ENCODE assay signal across 13 mouse cellular contexts in genomic region chr15:12545671-12546070, GRCm38 (mm10).
DNase-seq lines count a peak whose midpoint lies in the region; ATAC-seq and TF ChIP-seq lines count a peak whose summit lies in the region.
"Had no signal": no experiment of that assay in that cellular context is flagged by ENCODE, and none has a peak within 500 bp of the region (broad histone marks: within the 10 kb centered on the region; RNA-seq: fewer than 3 reads in every experiment).

No protein-coding gene starts in this region.

- no peak overlapping the region for H3K4me3 ChIP-seq in kidney, adult 2 months (ENCODE audit: insufficient read depth, low read depth, low read length)
- H3K4me3 ChIP-seq in limb, embryonic 11.5 days (ENCODE audit: low read depth, low read length) = no peak overlapping the region
- H3K4me3 ChIP-seq in midbrain, embryonic 13.5 days (replicated peaks) = no peak overlapping the region
- no peak overlapping the region for H3K4me3 ChIP-seq in thymus, adult 2 months (ENCODE audit: control insufficient read depth, insufficient read depth, low read length)
- H3K4me3 ChIP-seq in intestine, embryonic 16.5 days (ENCODE audit: low read length) = no peak overlapping the region
- H3K4me3 ChIP-seq: erythroblast, embryonic 14.5 days; liver, embryonic 13.5 days; midbrain, embryonic 15.5 days had no signal

- TF ChIP-seq POLR2A in kidney, adult 2 months (IDR thresholded peaks at IDR 0.05; ENCODE audit: low read depth, low read length) = no peak
- TF ChIP-seq POLR2A in thymus, adult 2 months (IDR thresholded peaks at IDR 0.05; ENCODE audit: control insufficient read depth, extremely low read depth, insufficient read depth, low read length, poor library complexity) = no peak

- 52% methylated on average over 6 of the region's 6 CpGs for WGBS in kidney, adult 2 months
- 62% methylated on average over 6 of the region's 6 CpGs for WGBS in limb, embryonic 11.5 days
- 65% methylated on average over 6 of the region's 6 CpGs for WGBS in midbrain, embryonic 13.5 days
- 91% methylated on average over 6 of the region's 6 CpGs for WGBS in thymus, adult 2 months
- WGBS in intestine, embryonic 16.5 days = 68% methylated on average over 6 of the region's 6 CpGs

- H3K36me3 ChIP-seq in kidney, adult 2 months (ENCODE audit: control insufficient read depth, insufficient read depth, low read length) = no peaks in the 10 kb centered on the region
- H3K36me3 ChIP-seq in limb, embryonic 11.5 days (ENCODE audit: control insufficient read depth, insufficient read depth, low read length) = no peaks in the 10 kb centered on the region
- H3K36me3 ChIP-seq in midbrain, embryonic 13.5 days = no peaks in the 10 kb centered on the region
- H3K36me3 ChIP-seq in thymus, adult 2 months (ENCODE audit: control insufficient read depth, insufficient read depth, low read length) = no peaks in the 10 kb centered on the region
- no peaks in the 10 kb centered on the region for H3K36me3 ChIP-seq in intestine, embryonic 16.5 days (ENCODE audit: control insufficient read depth, insufficient read depth, low read length)
- H3K36me3 ChIP-seq: liver, embryonic 13.5 days; midbrain, embryonic 15.5 days had no signal

- peak; percentile 18 for DNase-seq in adrenal gland, adult 2 months
- no peak for DNase-seq in adrenal gland, postnatal 4 days (ENCODE audit: low spot score in 2 of 2)
- peak; percentile 30 for DNase-seq in adipocyte (ENCODE audit: low spot score)
- DNase-seq in kidney, adult 2 months = peak; percentile 55
- DNase-seq in limb, embryonic 11.5 days (ENCODE audit: low spot score) = no peak
- DNase-seq in thymus, adult 2 months = no peak
- DNase-seq: liver, embryonic 13.5 days; thymus, postnatal 36 days had no signal

- H3K27me3 ChIP-seq in kidney, adult 2 months (replicated peaks; ENCODE audit: control insufficient read depth, insufficient read depth, low read length) = no peaks in the 10 kb centered on the region
- no peaks in the 10 kb centered on the region for H3K27me3 ChIP-seq in limb, embryonic 11.5 days (ENCODE audit: control insufficient read depth, insufficient read depth, low read length)
- H3K27me3 ChIP-seq in midbrain, embryonic 13.5 days = peaks cover 10% of the 10 kb centered on the region
- no peaks in the 10 kb centered on the region for H3K27me3 ChIP-seq in thymus, adult 2 months (ENCODE audit: control insufficient read depth, insufficient read depth, low read length)
- H3K27me3 ChIP-seq in intestine, embryonic 16.5 days (replicated peaks; ENCODE audit: control insufficient read depth, insufficient read depth, low read length) = no peaks in the 10 kb centered on the region

- no peak overlapping the region for H3K9ac ChIP-seq in limb, embryonic 11.5 days (ENCODE audit: low read length)
- no peak overlapping the region for H3K9ac ChIP-seq in midbrain, embryonic 13.5 days (replicated peaks)
- no peak overlapping the region for H3K9ac ChIP-seq in intestine, embryonic 16.5 days (ENCODE audit: low read depth, low read length)
- H3K9ac ChIP-seq: hindbrain, embryonic 14.5 days; liver, embryonic 13.5 days; midbrain, embryonic 15.5 days had no signal

- H3K27ac ChIP-seq in kidney, adult 2 months (ENCODE audit: insufficient read depth, low read depth, low read length) = no peak overlapping the region
- H3K27ac ChIP-seq in limb, embryonic 11.5 days (replicated peaks; ENCODE audit: low read depth, low read length) = no peak overlapping the region
- H3K27ac ChIP-seq in midbrain, embryonic 13.5 days = no peak overlapping the region
- H3K27ac ChIP-seq in thymus, adult 2 months (ENCODE audit: control insufficient read depth, insufficient read depth, low read length) = no peak overlapping the region
- no peak overlapping the region for H3K27ac ChIP-seq in intestine, embryonic 16.5 days (ENCODE audit: low read length)
- H3K27ac ChIP-seq: hindbrain, embryonic 14.5 days; liver, embryonic 13.5 days; midbrain, embryonic 15.5 days had no signal

- no peak for TF ChIP-seq CTCF in kidney, adult 2 months (conservative IDR thresholded peaks at IDR 0.05; ENCODE audit: insufficient read depth, insufficient read length, low read depth, low read length)
- no peak for TF ChIP-seq CTCF in thymus, adult 2 months (IDR thresholded peaks at IDR 0.05; ENCODE audit: borderline replicate concordance, control insufficient read depth, extremely low read depth, insufficient read depth, low read length, poor library complexity)

- no peak overlapping the region for H3K4me2 ChIP-seq in limb, embryonic 11.5 days (ENCODE audit: low read depth, severe bottlenecking)
- H3K4me2 ChIP-seq in midbrain, embryonic 13.5 days (replicated peaks) = no peak overlapping the region
- no peak overlapping the region for H3K4me2 ChIP-seq in intestine, embryonic 16.5 days (ENCODE audit: low read depth, low read length)
- H3K4me2 ChIP-seq: hindbrain, embryonic 14.5 days; liver, embryonic 13.5 days; midbrain, embryonic 15.5 days had no signal

- no peaks in the 10 kb centered on the region for H3K9me3 ChIP-seq in limb, embryonic 11.5 days (ENCODE audit: control insufficient read depth, low read length)
- no peaks in the 10 kb centered on the region for H3K9me3 ChIP-seq in midbrain, embryonic 13.5 days
- no peaks in the 10 kb centered on the region for H3K9me3 ChIP-seq in intestine, embryonic 16.5 days (ENCODE audit: control insufficient read depth, low read length)
- H3K9me3 ChIP-seq: liver, embryonic 13.5 days; midbrain, embryonic 15.5 days had no signal

- no peaks in the 10 kb centered on the region for H3K4me1 ChIP-seq in kidney, adult 2 months (ENCODE audit: control insufficient read depth, insufficient read depth, low read length)
- peaks cover 34% of the 10 kb centered on the region for H3K4me1 ChIP-seq in limb, embryonic 11.5 days (ENCODE audit: control insufficient read depth, insufficient read depth, low read length)
- peaks cover 31% of the 10 kb centered on the region for H3K4me1 ChIP-seq in midbrain, embryonic 13.5 days (replicated peaks)
- peaks cover 12% of the 10 kb centered on the region for H3K4me1 ChIP-seq in thymus, adult 2 months (replicated peaks; ENCODE audit: control insufficient read depth, insufficient read depth, low read length)
- peaks cover 22% of the 10 kb centered on the region for H3K4me1 ChIP-seq in intestine, embryonic 16.5 days (ENCODE audit: control insufficient read depth, insufficient read depth, low read length)

- ATAC-seq in limb, embryonic 11.5 days (ENCODE audit: insufficient number of reproducible peaks, low FRiP score, low TSS enrichment, low read depth) = 0 out of 2 replicates have a peak, but pooled peaks have one; percentile 4
- no peak for ATAC-seq in midbrain, embryonic 13.5 days
- ATAC-seq in intestine, embryonic 16.5 days = no peak
- ATAC-seq: midbrain, embryonic 15.5 days had no signal

Comparison
In these comparisons a context has a peak if more than half of its experiments do, and no peak if none do; other contexts are left out.
1. DNase-seq: peak in adrenal gland, adult 2 months (single experiment), adipocyte (single experiment) and kidney, adult 2 months (single experiment); none in adrenal gland, postnatal 4 days (0 of 2), limb, embryonic 11.5 days (single experiment) and thymus, adult 2 months (single experiment).